Mouse (Mus musculus) MEL (cell line): ENCODE results near the gene Zc3h13. TPM values are rescaled to one million over a fixed set of nuclear protein-coding genes. Genes with fewer than 3 reads are reported as not detected.

Experiments
- DNase-seq: peaks from one replicate; pipeline ENCODE4 v3.0.0; 2011; ENCODE audit warnings: low read depth, low spot score
- H3K27ac ChIP-seq: 2 replicates; pipeline ENCODE4 v1.5.1; 2012; ENCODE audit warnings: low read depth, mild to moderate bottlenecking, control low read depth, low read length, moderate library complexity; ENCODE audit not compliant: control insufficient read depth
- H3K27me3 ChIP-seq, 2 experiments: fragments of 150-350 bp in 1 of 2; sonication (generic) in 1 of 2; 2 replicates each; pipeline ENCODE4 v1.6.1; 2012; ENCODE audit warnings: low read length in 2 of 2, mild to moderate bottlenecking in 2 of 2, improper control_type of control experiment in 1 of 2, moderate library complexity in 1 of 2; ENCODE audit not compliant: insufficient read depth in 2 of 2, control insufficient read depth in 1 of 2
- H3K36me3 ChIP-seq, 2 experiments: 2 replicates each; pipeline ENCODE4 v1.6.1; 2012 to 2014; ENCODE audit warnings: low read length in 2 of 2, improper control_type of control experiment in 1 of 2, inconsistent platforms in 1 of 2, mild to moderate bottlenecking in 1 of 2; ENCODE audit not compliant: insufficient read depth in 2 of 2, control insufficient read depth in 1 of 2
- H3K4me1 ChIP-seq, 2 experiments: fragments of 150-350 bp in 1 of 2; sonication (generic) in 1 of 2; 2 replicates each; pipeline ENCODE4 v1.6.1; 2012; ENCODE audit warnings: low read length in 2 of 2, improper control_type of control experiment in 1 of 2, mild to moderate bottlenecking in 1 of 2; ENCODE audit not compliant: insufficient read depth in 2 of 2, control insufficient read depth in 1 of 2
- H3K4me3 ChIP-seq, 2 experiments: fragments of 150-350 bp in 1 of 2; sonication (generic) in 1 of 2; 2 replicates each; pipeline ENCODE4 v1.5.1; 2012; ENCODE audit warnings: low read depth in 2 of 2, low read length in 2 of 2, mild to moderate bottlenecking in 2 of 2, moderate library complexity in 2 of 2, control low read depth in 1 of 2, improper control_type of control experiment in 1 of 2; ENCODE audit not compliant: control insufficient read depth in 1 of 2, insufficient read depth in 1 of 2
- H3K79me2 ChIP-seq: 2 replicates; pipeline ENCODE4 v1.6.1; 2012; ENCODE audit warnings: mild to moderate bottlenecking, low read length, moderate library complexity; ENCODE audit not compliant: control insufficient read depth, poor library complexity, insufficient read depth
- H3K9ac ChIP-seq: 2 replicates; pipeline ENCODE4 v1.6.1; 2012; ENCODE audit warnings: low read depth, mild to moderate bottlenecking, control low read depth, low read length, moderate library complexity; ENCODE audit not compliant: control insufficient read depth, poor library complexity, severe bottlenecking
- H3K9me3 ChIP-seq: fragments of 150-350 bp; sonication (generic); replicated peaks from 2 replicates; pipeline ENCODE4 v1.6.1; 2012; ENCODE audit warnings: mild to moderate bottlenecking, low read length, improper control_type of control experiment, moderate library complexity; ENCODE audit not compliant: insufficient read depth
- CHD1 ChIP-seq: IDR thresholded peaks from 2 replicates; pipeline ENCODE4 v1.6.1; 2012; ENCODE audit warnings: low read depth, mild to moderate bottlenecking, inconsistent platforms, low read length, improper control_type of control experiment
- CTCF ChIP-seq, 3 experiments: IDR thresholded peaks in 2 of 3; conservative IDR thresholded peaks in 1 of 3; 2 replicates each; pipeline ENCODE4 v1.5.1; 2011 to 2012; ENCODE audit warnings: low read length in 3 of 3, low read depth in 2 of 3, mild to moderate bottlenecking in 2 of 3, improper control_type of control experiment in 1 of 3, inconsistent platforms in 1 of 3, mixed read lengths in 1 of 3, moderate library complexity in 1 of 3; ENCODE audit not compliant: control insufficient read depth in 1 of 3, insufficient read depth in 1 of 3, poor library complexity in 1 of 3, severe bottlenecking in 1 of 3
- E2F4 ChIP-seq: IDR thresholded peaks from 2 replicates; pipeline ENCODE4 v1.6.1; 2011; ENCODE audit warnings: low read depth, low read length, improper control_type of control experiment, borderline replicate concordance
- ETS1 ChIP-seq: IDR thresholded peaks from 2 replicates; pipeline ENCODE4 v1.6.1; 2012; ENCODE audit warnings: low read depth, mild to moderate bottlenecking, inconsistent platforms, low read length, improper control_type of control experiment, moderate library complexity
- JUND ChIP-seq: IDR thresholded peaks from 2 replicates; pipeline ENCODE4 v1.6.1; 2011; ENCODE audit warnings: low read depth, mild to moderate bottlenecking, improper control_type of control experiment, low read length
- MAZ ChIP-seq: IDR thresholded peaks from 2 replicates; pipeline ENCODE4 v1.6.1; 2012; ENCODE audit warnings: low read depth, mild to moderate bottlenecking, inconsistent platforms, low read length, improper control_type of control experiment
- MXI1 ChIP-seq: IDR thresholded peaks from 2 replicates; pipeline ENCODE4 v1.6.1; 2011; ENCODE audit warnings: mild to moderate bottlenecking, low read depth, low read length, improper control_type of control experiment
- MYB ChIP-seq: IDR thresholded peaks from 2 replicates; pipeline ENCODE4 v1.6.1; 2011; ENCODE audit warnings: mild to moderate bottlenecking, low read depth, low read length, improper control_type of control experiment
- MYC ChIP-seq: IDR thresholded peaks from 2 replicates; pipeline ENCODE4 v1.6.1; 2011; ENCODE audit warnings: low read depth, mild to moderate bottlenecking, low read length, improper control_type of control experiment, moderate library complexity
- POLR2AphosphoS2 ChIP-seq: IDR thresholded peaks from 2 replicates; pipeline ENCODE4 v1.6.1; 2011; ENCODE audit warnings: low read length, improper control_type of control experiment
- POLR2AphosphoS5 ChIP-seq: IDR thresholded peaks from 2 replicates; pipeline ENCODE4 v1.6.1; 2012; ENCODE audit warnings: low read depth, borderline replicate concordance, mild to moderate bottlenecking, inconsistent platforms, low read length, moderate library complexity, mixed read lengths
- UBTF ChIP-seq: IDR thresholded peaks from 2 replicates; pipeline ENCODE4 v1.6.1; 2012; ENCODE audit warnings: low read depth, mild to moderate bottlenecking, inconsistent platforms, low read length, improper control_type of control experiment, moderate library complexity, borderline replicate concordance; ENCODE audit not compliant: insufficient read depth
- USF2 ChIP-seq, 2 experiments: IDR thresholded peaks; 2 replicates each; pipeline ENCODE4 v1.6.1; 2011 to 2012; ENCODE audit warnings: improper control_type of control experiment in 2 of 2, low read length in 2 of 2, borderline replicate concordance in 1 of 2, inconsistent platforms in 1 of 2, low read depth in 1 of 2, mild to moderate bottlenecking in 1 of 2; ENCODE audit not compliant: insufficient read depth in 1 of 2
- ZNF384 ChIP-seq: IDR thresholded peaks from 2 replicates; pipeline ENCODE4 v1.6.1; 2012; ENCODE audit warnings: low read depth, mild to moderate bottlenecking, inconsistent platforms, low read length, improper control_type of control experiment
- polyA plus RNA-seq, 2 experiments: library from polyadenylated mRNA; stranded (reverse) in 1 of 2; unstranded in 1 of 2; fragments of >175 nt in 1 of 2; fragments of >200 nt in 1 of 2; gene quantifications; 2 replicates each; pipeline versions ENCODE4 v1.2.1 to v1.2.4; 2012; ENCODE audit warnings: low replicate concordance in 2 of 2, low read depth in 1 of 2; ENCODE audit not compliant: insufficient read length in 2 of 2, insufficient read depth in 1 of 2, missing spikeins in 1 of 2
- total RNA-seq: library from RNA; depleted of rRNA; stranded (reverse); fragments of 300-350 nt; gene quantifications from 2 replicates; pipeline ENCODE4 v1.2.3, GENCODE M21; 2012

Gene Zc3h13
- total and polyA plus RNA-seq, 3 experiments, result 17.5 to 145 (median 41.8) TPM

- Histone ChIP-seq H3K9me3 (no peaks in the 10 kb centered on the region), H3K4me3 (no peak overlapping the region), H3K36me3 (peaks cover 0 to 19% of the 10 kb centered on the region in 2 experiments; a peak in 2 of 4 replicates), H3K79me2 (no peaks in the 10 kb centered on the region), H3K4me1 (no peaks in the 10 kb centered on the region), H3K27me3 (no peaks in the 10 kb centered on the region; a peak in 1 of 4 replicates), H3K9ac (no peak overlapping the region), H3K27ac (no peak overlapping the region)
- no peak for DNase-seq
- no peak for TF ChIP-seq MXI1
- no peak for TF ChIP-seq ETS1
- no peak for TF ChIP-seq USF2 (IDR thresholded peaks at IDR 0.05; ENCODE audit: borderline replicate concordance in 1 of 2, insufficient read depth in 1 of 2, low read depth in 1 of 2, low read length in 2 of 2)
- TF ChIP-seq MYB, result no peak
- TF ChIP-seq E2F4, result no peak
- TF ChIP-seq MYC, result no peak
- no peak for TF ChIP-seq CTCF (IDR thresholded peaks at IDR 0.05 in 2 of 3, conservative IDR thresholded peaks at IDR 0.05 in 1 of 3; ENCODE audit: control insufficient read depth in 1 of 3, insufficient read depth in 1 of 3, low read depth in 2 of 3, low read length in 3 of 3, poor library complexity in 1 of 3, severe bottlenecking in 1 of 3)
Measured at GRCm38 (mm10) chr14:75314484-75314883, 30.3 kb downstream of the Zc3h13 start.

- Histone ChIP-seq H3K79me2 (no peaks in the 10 kb centered on the region), H3K4me3 (no peak overlapping the region), H3K36me3 (peaks cover 0 to 11% of the 10 kb centered on the region in 2 experiments; a peak in 2 of 4 replicates), H3K27ac (no peak overlapping the region), H3K9me3 (no peaks in the 10 kb centered on the region), H3K4me1 (no peaks in the 10 kb centered on the region), H3K27me3 (no peaks in the 10 kb centered on the region), H3K9ac (no peak overlapping the region)
- TF ChIP-seq ZNF384, result no peak
- no peak for TF ChIP-seq JUND
- no peak for TF ChIP-seq POLR2AphosphoS2
- no peak for TF ChIP-seq POLR2AphosphoS5
- no peak for TF ChIP-seq CHD1
- no peak for TF ChIP-seq UBTF
- no peak for DNase-seq
Measured at GRCm38 (mm10) chr14:75318736-75319135, 34.6 kb downstream of the Zc3h13 start.

- Histone ChIP-seq H3K27me3 (no peaks in the 10 kb centered on the region), H3K9ac (no peak overlapping the region), H3K9me3 (no peaks in the 10 kb centered on the region), H3K4me1 (no peaks in the 10 kb centered on the region), H3K27ac (no peak overlapping the region), H3K79me2 (no peaks in the 10 kb centered on the region), H3K4me3 (no peak overlapping the region), H3K36me3 (peaks cover 0 to 11% of the 10 kb centered on the region in 2 experiments; a peak in 2 of 4 replicates)
- TF ChIP-seq CHD1 (no peak), MAZ (no peak), UBTF (no peak), MYB (no peak)
- DNase-seq, result no peak
Measured at GRCm38 (mm10) chr14:75320269-75320668, 36.1 kb downstream of the Zc3h13 start.
